Mouse (Mus musculus): Measurements from ENCODE around the gene Myo5c.

- TF ChIP-seq CTCF (IDR thresholded peaks at IDR 0.05; ENCODE audit: borderline replicate concordance, insufficient read depth, low read depth, low read length) (no peak), POLR2A (IDR thresholded peaks at IDR 0.05; ENCODE audit: borderline replicate concordance, insufficient read depth, low read length) (no peak)
Observed at GRCm38 (mm10) chr9:75243730-75244406, 12.0 kb downstream of the Myo5c start.

Data from cerebellum, adult 2 months (tissue).